In the genomic region with DNA sequence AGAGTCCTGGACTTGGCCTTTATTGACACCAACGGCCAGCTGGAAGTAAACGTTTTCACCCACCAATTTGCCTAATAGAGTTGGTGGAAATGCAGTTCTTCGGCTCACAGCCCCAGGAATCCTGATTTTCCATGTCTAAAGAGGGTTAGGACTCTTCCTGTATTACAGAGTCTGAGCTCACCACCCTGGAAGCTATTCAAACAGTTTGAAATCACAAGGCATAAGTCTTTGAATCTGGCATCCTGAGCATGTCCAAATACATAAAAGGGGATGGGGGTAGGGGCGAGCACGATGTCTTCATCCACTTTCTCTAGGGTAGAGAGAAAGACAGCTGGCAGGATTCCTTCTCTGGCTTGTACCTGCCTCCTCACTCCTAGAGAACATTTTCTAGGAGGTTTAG, we compare ENCODE assay signal across 24 mouse cellular contexts. TPM values are rescaled to one million over a fixed set of nuclear protein-coding genes. Genes with fewer than 3 reads are reported as not detected.
DNase-seq lines count a peak whose midpoint lies in the region; ATAC-seq and TF ChIP-seq lines count a peak whose summit lies in the region.
"Had no signal": no experiment of that assay in that cellular context is flagged by ENCODE, and none has a peak within 500 bp of the region (broad histone marks: within the 10 kb centered on the region; RNA-seq: fewer than 3 reads in every experiment).

No protein-coding gene starts in this region.

- H3K4me1 ChIP-seq in forebrain, postnatal 0 days (ENCODE audit: insufficient read depth), result no peaks in the 10 kb centered on the region
- no peaks in the 10 kb centered on the region for H3K4me1 ChIP-seq in forebrain, embryonic 11.5 days (replicated peaks; ENCODE audit: control insufficient read depth, insufficient read depth, low read length)
- H3K4me1 ChIP-seq in midbrain, embryonic 10.5 days, result peaks cover 9% of the 10 kb centered on the region
- no peaks in the 10 kb centered on the region; the same call in 1 of the 2 replicates for H3K4me1 ChIP-seq in midbrain, embryonic 15.5 days
- no peaks in the 10 kb centered on the region for H3K4me1 ChIP-seq in embryonic facial prominence, embryonic 10.5 days
- H3K4me1 ChIP-seq in limb, embryonic 10.5 days, result no peaks in the 10 kb centered on the region
- no peaks in the 10 kb centered on the region for H3K4me1 ChIP-seq in cerebellum, adult 2 months (ENCODE audit: control insufficient read depth, insufficient read depth, low read length)
- H3K4me1 ChIP-seq: heart, embryonic 15.5 days had no signal

- peak; percentile 23 for DNase-seq in forebrain, postnatal 0 days
- DNase-seq in forebrain, embryonic 11.5 days (ENCODE audit: low spot score), result no peak
- no peak for DNase-seq in midbrain, embryonic 10.5 days (ENCODE audit: low spot score)
- DNase-seq in embryonic facial prominence, embryonic 10.5 days (ENCODE audit: low spot score), result peak; percentile 4
- peak; percentile 14 for DNase-seq in limb, embryonic 10.5 days (ENCODE audit: low spot score)
- DNase-seq in cerebellum, adult 2 months, result no peak
- no peak for DNase-seq in gastrocnemius, postnatal 10 days
- DNase-seq: adrenal gland, postnatal 25 days; cerebellum, adult 18-20 months; gastrocnemius, adult 2 months; kidney, adult 8-10 months; kidney, postnatal 10 days; layer of hippocampus, postnatal 36 days; left cerebral cortex, postnatal 4 days; liver; lung, embryonic 14.5 days; right cerebral cortex, adult 18-20 months; spleen, adult 18-20 months had no signal

- no peaks in the 10 kb centered on the region for H3K27me3 ChIP-seq in forebrain, postnatal 0 days (ENCODE audit: insufficient read depth, low read length)
- H3K27me3 ChIP-seq in forebrain, embryonic 11.5 days (ENCODE audit: control insufficient read depth, insufficient read depth, low read length), result no peaks in the 10 kb centered on the region
- H3K27me3 ChIP-seq in midbrain, embryonic 10.5 days (ENCODE audit: low read depth, poor library complexity, severe bottlenecking), result no peaks in the 10 kb centered on the region
- no peaks in the 10 kb centered on the region for H3K27me3 ChIP-seq in midbrain, embryonic 15.5 days (replicated peaks)
- no peaks in the 10 kb centered on the region for H3K27me3 ChIP-seq in embryonic facial prominence, embryonic 10.5 days (replicated peaks; ENCODE audit: low read depth, poor library complexity, severe bottlenecking)
- H3K27me3 ChIP-seq in limb, embryonic 10.5 days (ENCODE audit: low read depth, poor library complexity, severe bottlenecking), result no peaks in the 10 kb centered on the region
- no peaks in the 10 kb centered on the region; the same call in 1 of the 2 replicates for H3K27me3 ChIP-seq in cerebellum, adult 2 months (ENCODE audit: control insufficient read depth, insufficient read depth, low read length)
- H3K27me3 ChIP-seq: heart, embryonic 15.5 days; hindbrain, embryonic 12.5 days; midbrain, embryonic 12.5 days had no signal

- H3K9me3 ChIP-seq in forebrain, postnatal 0 days (ENCODE audit: low read length), result no peaks in the 10 kb centered on the region
- H3K9me3 ChIP-seq in forebrain, embryonic 11.5 days (ENCODE audit: control insufficient read depth, low read length), result no peaks in the 10 kb centered on the region
- no peaks in the 10 kb centered on the region for H3K9me3 ChIP-seq in midbrain, embryonic 10.5 days (replicated peaks)
- H3K9me3 ChIP-seq in midbrain, embryonic 15.5 days, result no peaks in the 10 kb centered on the region
- H3K9me3 ChIP-seq in embryonic facial prominence, embryonic 10.5 days, result no peaks in the 10 kb centered on the region
- H3K9me3 ChIP-seq in limb, embryonic 10.5 days (replicated peaks), result no peaks in the 10 kb centered on the region
- H3K9me3 ChIP-seq: heart, embryonic 15.5 days; hindbrain, embryonic 12.5 days; midbrain, embryonic 12.5 days had no signal

- H3K4me3 ChIP-seq in forebrain, postnatal 0 days (ENCODE audit: low read depth, low read length), result no peak overlapping the region
- H3K4me3 ChIP-seq in forebrain, embryonic 11.5 days (ENCODE audit: low read depth, low read length), result no peak overlapping the region
- H3K4me3 ChIP-seq in midbrain, embryonic 10.5 days, result no peak overlapping the region
- no peak overlapping the region for H3K4me3 ChIP-seq in midbrain, embryonic 15.5 days
- no peak overlapping the region for H3K4me3 ChIP-seq in embryonic facial prominence, embryonic 10.5 days
- no peak overlapping the region for H3K4me3 ChIP-seq in limb, embryonic 10.5 days
- no peak overlapping the region for H3K4me3 ChIP-seq in cerebellum, adult 2 months (replicated peaks; ENCODE audit: insufficient read depth, low read depth, low read length)
- H3K4me3 ChIP-seq: gastrocnemius, adult 2 months; heart, embryonic 15.5 days; hindbrain, embryonic 12.5 days; midbrain, embryonic 12.5 days had no signal

- H3K36me3 ChIP-seq in forebrain, postnatal 0 days (ENCODE audit: insufficient read depth), result no peaks in the 10 kb centered on the region
- no peaks in the 10 kb centered on the region for H3K36me3 ChIP-seq in forebrain, embryonic 11.5 days (ENCODE audit: control insufficient read depth, insufficient read depth, low read length)
- no peaks in the 10 kb centered on the region for H3K36me3 ChIP-seq in midbrain, embryonic 10.5 days
- H3K36me3 ChIP-seq in midbrain, embryonic 15.5 days (replicated peaks), result no peaks in the 10 kb centered on the region
- H3K36me3 ChIP-seq in embryonic facial prominence, embryonic 10.5 days (replicated peaks), result no peaks in the 10 kb centered on the region
- no peaks in the 10 kb centered on the region for H3K36me3 ChIP-seq in limb, embryonic 10.5 days
- H3K36me3 ChIP-seq: heart, embryonic 15.5 days; hindbrain, embryonic 12.5 days; midbrain, embryonic 12.5 days had no signal

- no peak overlapping the region for H3K27ac ChIP-seq in forebrain, postnatal 0 days (ENCODE audit: low read depth, low read length)
- no peak overlapping the region for H3K27ac ChIP-seq in forebrain, embryonic 11.5 days (ENCODE audit: low read depth, low read length)
- 0 out of 2 replicates have a peak overlapping the region, but pooled peaks have one; percentile 1 for H3K27ac ChIP-seq in midbrain, embryonic 10.5 days (replicated peaks)
- no peak overlapping the region for H3K27ac ChIP-seq in midbrain, embryonic 15.5 days
- no peak overlapping the region for H3K27ac ChIP-seq in embryonic facial prominence, embryonic 10.5 days (replicated peaks)
- no peak overlapping the region for H3K27ac ChIP-seq in limb, embryonic 10.5 days
- H3K27ac ChIP-seq in cerebellum, adult 2 months (ENCODE audit: insufficient read depth, low read length), result no peak overlapping the region
- H3K27ac ChIP-seq: gastrocnemius, adult 2 months; heart, embryonic 15.5 days; hindbrain, embryonic 12.5 days; liver, embryonic 14.5 days; midbrain, embryonic 12.5 days had no signal

- ATAC-seq in forebrain, postnatal 0 days, result peak; percentile 54
- no peak for ATAC-seq in forebrain, embryonic 11.5 days (replicated peaks; ENCODE audit: low FRiP score)
- ATAC-seq in midbrain, embryonic 15.5 days (replicated peaks), result no peak
- ATAC-seq: CD4-positive, CD25-positive, alpha-beta regulatory T cell, adult 4 months had no signal

- 50% methylated on average over 5 of the region's 5 CpGs for WGBS in forebrain, postnatal 0 days
- WGBS in forebrain, embryonic 11.5 days, result 88% methylated on average over 5 of the region's 5 CpGs
- 86% methylated on average over 5 of the region's 5 CpGs for WGBS in midbrain, embryonic 10.5 days
- 72% methylated on average over 5 of the region's 5 CpGs for WGBS in midbrain, embryonic 15.5 days
- 90% methylated on average over 5 of the region's 5 CpGs for WGBS in embryonic facial prominence, embryonic 10.5 days
- WGBS in limb, embryonic 10.5 days, result 86% methylated on average over 5 of the region's 5 CpGs
- 49% methylated on average over 5 of the region's 5 CpGs for WGBS in cerebellum, adult 2 months

- no peak for TF ChIP-seq POLR2A in cerebellum, adult 2 months (IDR thresholded peaks at IDR 0.05; ENCODE audit: borderline replicate concordance, insufficient read depth, low read length)

- H3K9ac ChIP-seq in forebrain, postnatal 0 days, result no peak overlapping the region
- no peak overlapping the region for H3K9ac ChIP-seq in forebrain, embryonic 11.5 days (ENCODE audit: low read length)
- no peak overlapping the region for H3K9ac ChIP-seq in midbrain, embryonic 15.5 days
- H3K9ac ChIP-seq: heart, embryonic 15.5 days; hindbrain, embryonic 12.5 days; liver, embryonic 14.5 days; lung, embryonic 14.5 days; midbrain, embryonic 12.5 days had no signal

- no peak for TF ChIP-seq CTCF in forebrain, postnatal 0 days (IDR thresholded peaks at IDR 0.05; ENCODE audit: low read depth)
- TF ChIP-seq CTCF in cerebellum, adult 2 months (IDR thresholded peaks at IDR 0.05; ENCODE audit: borderline replicate concordance, insufficient read depth, low read depth, low read length), result no peak

- H3K4me2 ChIP-seq in forebrain, postnatal 0 days (ENCODE audit: low read depth), result no peak overlapping the region
- H3K4me2 ChIP-seq in forebrain, embryonic 11.5 days (ENCODE audit: low read depth, low read length, severe bottlenecking), result no peak overlapping the region
- H3K4me2 ChIP-seq in midbrain, embryonic 15.5 days, result no peak overlapping the region
- H3K4me2 ChIP-seq: heart, embryonic 15.5 days; hindbrain, embryonic 12.5 days; lung, embryonic 14.5 days; midbrain, embryonic 12.5 days had no signal

RNA-seq across cellular contexts. Expression of gene Vwa3b, which starts 34.5 kb away (rescaled TPM):
- total RNA-seq in forebrain, postnatal 0 days (2014; rRNA removed), result 2.2 and 4.6 TPM in 2 replicates
- polyA plus RNA-seq in forebrain, postnatal 0 days (2015; fragmentation: Nextera tagmentation; extraction: Ambion mirVana), result 1.9 and 2.6 TPM in 2 replicates
- 0.28 TPM in 1 of 2 replicates, not detected in the other for polyA plus RNA-seq in forebrain, embryonic 11.5 days (2014; fragmentation: Nextera tagmentation; extraction: Ambion mirVana)
- polyA plus RNA-seq in midbrain, embryonic 10.5 days (2016; fragmentation: Nextera tagmentation; extraction: Ambion mirVana), result 0.21 and 0.35 TPM in 2 replicates
- 0.66 and 1.3 TPM in 2 replicates for polyA plus RNA-seq in midbrain, embryonic 15.5 days (2015; fragmentation: Nextera tagmentation; extraction: Ambion mirVana)
- 0.42 and 0.48 TPM in 2 replicates for polyA plus RNA-seq in embryonic facial prominence, embryonic 10.5 days (2016; fragmentation: Nextera tagmentation; extraction: Ambion mirVana)
- polyA plus RNA-seq in limb, embryonic 10.5 days (2016; fragmentation: Nextera tagmentation; extraction: Ambion mirVana), result 0.23 and 0.31 TPM in 2 replicates
- polyA plus RNA-seq in cerebellum, adult 2 months (2012; rRNA removed), result 0.22 and 0.56 TPM in 2 replicates
- total RNA-seq in gastrocnemius, postnatal 10 days (2021), result 10 to 100 TPM; 38.7 to 43.0 TPM
- polyA plus RNA-seq: liver, embryonic 14.5 days; lung, embryonic 14.5 days had no signal

Comparison
In these comparisons a context has a peak if more than half of its experiments do, and no peak if none do; other contexts are left out.
1. DNase-seq: peak in forebrain, postnatal 0 days (single experiment), embryonic facial prominence, embryonic 10.5 days (single experiment) and limb, embryonic 10.5 days (single experiment); none in forebrain, embryonic 11.5 days (single experiment), midbrain, embryonic 10.5 days (single experiment), cerebellum, adult 2 months (0 of 2) and gastrocnemius, postnatal 10 days (single experiment).